ENCODE assay signal across 22 mouse cellular contexts in the genomic region with DNA sequence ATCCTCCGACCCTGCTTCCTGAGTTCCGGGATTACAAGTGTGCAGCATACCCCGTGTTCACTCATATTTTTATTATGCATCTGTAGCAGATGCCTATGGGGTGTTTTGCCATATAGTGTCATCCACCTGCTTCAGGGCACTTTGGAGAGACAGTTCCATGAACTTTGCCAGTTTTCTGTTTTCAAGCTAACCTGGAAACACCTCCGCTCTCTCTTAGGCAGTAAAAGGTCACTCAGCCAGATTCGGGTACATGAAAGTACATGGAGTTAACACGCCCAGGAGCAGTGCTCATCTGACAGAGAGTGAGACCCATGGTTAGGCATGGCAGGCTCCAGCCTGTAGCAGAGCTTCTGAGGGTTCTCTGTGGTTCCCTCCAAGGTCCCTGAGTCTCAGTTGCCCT. TPM values are rescaled to one million over a fixed set of nuclear protein-coding genes. Genes with fewer than 3 reads are reported as not detected.
DNase-seq lines count a peak whose midpoint lies in the region; ATAC-seq and TF ChIP-seq lines count a peak whose summit lies in the region.
"Had no signal": no experiment of that assay in that cellular context is flagged by ENCODE, and none has a peak within 500 bp of the region (broad histone marks: within the 10 kb centered on the region; RNA-seq: fewer than 3 reads in every experiment).

No protein-coding gene starts in this region.

- 88% methylated on average over 6 of the region's 6 CpGs for WGBS in heart, adult 2 months
- WGBS in midbrain, embryonic 11.5 days, result 90% methylated on average over 6 of the region's 6 CpGs
- WGBS in midbrain, postnatal 0 days, result 94% methylated on average over 6 of the region's 6 CpGs

- H3K79me2 ChIP-seq in heart, adult 2 months (replicated peaks; ENCODE audit: control insufficient read depth, insufficient read depth, low read length), result no peaks in the 10 kb centered on the region

- no peak overlapping the region for H3K4me3 ChIP-seq in gastrocnemius, adult 2 months
- H3K4me3 ChIP-seq in heart, adult 2 months, result no peak overlapping the region
- no peak overlapping the region for H3K4me3 ChIP-seq in midbrain, embryonic 11.5 days (ENCODE audit: low read depth, low read length)
- no peak overlapping the region for H3K4me3 ChIP-seq in midbrain, postnatal 0 days (ENCODE audit: low read depth, low read length)
- H3K4me3 ChIP-seq: embryonic facial prominence, embryonic 13.5 days; embryonic facial prominence, embryonic 15.5 days; erythroblast, embryonic 14.5 days; forebrain, embryonic 10.5 days; forebrain, embryonic 12.5 days had no signal

- H3K27me3 ChIP-seq in heart, adult 2 months (ENCODE audit: control insufficient read depth, insufficient read depth, low read length), result no peaks in the 10 kb centered on the region
- no peaks in the 10 kb centered on the region for H3K27me3 ChIP-seq in midbrain, embryonic 11.5 days (ENCODE audit: control insufficient read depth, insufficient read depth, low read length)
- no peaks in the 10 kb centered on the region for H3K27me3 ChIP-seq in midbrain, postnatal 0 days (ENCODE audit: insufficient read depth, low read length)
- H3K27me3 ChIP-seq: embryonic facial prominence, embryonic 13.5 days; embryonic facial prominence, embryonic 15.5 days; forebrain, embryonic 12.5 days had no signal

- no peak for TF ChIP-seq POLR2A in heart, adult 2 months (IDR thresholded peaks at IDR 0.05; ENCODE audit: insufficient read depth, low read depth, low read length)

- H3K4me1 ChIP-seq in heart, adult 2 months (ENCODE audit: control insufficient read depth, insufficient read depth, low read length), result peaks cover 7% of the 10 kb centered on the region
- no peaks in the 10 kb centered on the region for H3K4me1 ChIP-seq in midbrain, embryonic 11.5 days (ENCODE audit: control insufficient read depth, insufficient read depth, low read length)
- H3K4me1 ChIP-seq in midbrain, postnatal 0 days (ENCODE audit: insufficient read depth, low read length), result no peaks in the 10 kb centered on the region
- H3K4me1 ChIP-seq: embryonic facial prominence, embryonic 13.5 days; embryonic facial prominence, embryonic 15.5 days; forebrain, embryonic 10.5 days; forebrain, embryonic 12.5 days had no signal

- no peak overlapping the region for H3K4me2 ChIP-seq in midbrain, embryonic 11.5 days
- no peak overlapping the region for H3K4me2 ChIP-seq in midbrain, postnatal 0 days (ENCODE audit: low read depth, low read length, poor library complexity, severe bottlenecking)
- H3K4me2 ChIP-seq: embryonic facial prominence, embryonic 13.5 days; embryonic facial prominence, embryonic 15.5 days; forebrain, embryonic 12.5 days had no signal

- no peak for TF ChIP-seq CTCF in gastrocnemius, adult 2 months (IDR thresholded peaks at IDR 0.05)
- no peak for TF ChIP-seq CTCF in heart, adult 2 months (IDR thresholded peaks at IDR 0.05)
- TF ChIP-seq CTCF in midbrain, postnatal 0 days (IDR thresholded peaks at IDR 0.05), result no peak

- intact Hi-C loops in gastrocnemius, adult 2 months (cut with DNase I), result loop anchor here (2.0 kb wide), 1 partner anchor 62 kb away; no protein-coding TSS in a partner anchor
- intact Hi-C loops in gastrocnemius, postnatal 36 days (cut with DNase I), result loop anchor here (10.0 kb wide), 1 partner anchor 54 kb away; the partner anchor contains the start of gene Gpcpd1
- intact Hi-C loops in heart, adult 2 months (cut with DNase I), result loop anchor here (5.0 kb wide), 1 partner anchor 61 kb away; no protein-coding TSS in a partner anchor
- intact Hi-C loops in heart, postnatal 36 days (cut with DNase I), result loop anchor here (2.0 kb wide), 1 partner anchor 62 kb away; no protein-coding TSS in a partner anchor

- DNase-seq in gastrocnemius, adult 2 months, result no peak
- no peak for DNase-seq in gastrocnemius, postnatal 36 days
- DNase-seq in heart, adult 2 months, result no peak
- no peak for DNase-seq in heart, postnatal 36 days
- DNase-seq in midbrain, embryonic 11.5 days (ENCODE audit: low spot score, missing footprints), result peak; percentile 54
- DNase-seq in midbrain, postnatal 0 days (ENCODE audit: low spot score), result no peak
- DNase-seq: adrenal gland, adult 2 months; adrenal gland, postnatal 10 days; adrenal gland, postnatal 25 days; cerebellum, adult 11 months; cerebellum, adult 18-20 months; cerebellum, adult 8-10 months; cerebellum, adult 9-11 months; cerebellum, postnatal 14 days; cerebellum, postnatal 36 days; embryo, embryonic 11 days had no signal

- H3K36me3 ChIP-seq in heart, adult 2 months (ENCODE audit: control insufficient read depth, insufficient read depth, low read length), result no peaks in the 10 kb centered on the region
- H3K36me3 ChIP-seq in midbrain, embryonic 11.5 days (ENCODE audit: control insufficient read depth, insufficient read depth, low read length), result no peaks in the 10 kb centered on the region
- no peaks in the 10 kb centered on the region for H3K36me3 ChIP-seq in midbrain, postnatal 0 days (ENCODE audit: insufficient read depth, low read length)
- H3K36me3 ChIP-seq: embryonic facial prominence, embryonic 13.5 days; embryonic facial prominence, embryonic 15.5 days; forebrain, embryonic 10.5 days; forebrain, embryonic 12.5 days had no signal

- no peak overlapping the region for H3K9ac ChIP-seq in heart, adult 2 months (ENCODE audit: low read depth, low read length)
- no peak overlapping the region for H3K9ac ChIP-seq in midbrain, embryonic 11.5 days (ENCODE audit: low read length)
- H3K9ac ChIP-seq in midbrain, postnatal 0 days (replicated peaks; ENCODE audit: low read length, poor library complexity, severe bottlenecking), result no peak overlapping the region
- H3K9ac ChIP-seq: embryonic facial prominence, embryonic 13.5 days; embryonic facial prominence, embryonic 15.5 days; forebrain, embryonic 12.5 days had no signal

- H3K9me3 ChIP-seq in midbrain, embryonic 11.5 days (ENCODE audit: control insufficient read depth, low read length), result no peaks in the 10 kb centered on the region
- no peaks in the 10 kb centered on the region for H3K9me3 ChIP-seq in midbrain, postnatal 0 days (ENCODE audit: low read length)
- H3K9me3 ChIP-seq: embryonic facial prominence, embryonic 13.5 days; embryonic facial prominence, embryonic 15.5 days; forebrain, embryonic 10.5 days; forebrain, embryonic 12.5 days had no signal

- no peak for TF ChIP-seq EP300 in heart, adult 2 months (IDR thresholded peaks at IDR 0.05; ENCODE audit: insufficient read depth, low read depth, low read length)

- no peak for ATAC-seq in midbrain, embryonic 11.5 days (ENCODE audit: low FRiP score)
- ATAC-seq in midbrain, postnatal 0 days (ENCODE audit: low FRiP score), result no peak
- ATAC-seq: forebrain, embryonic 14.5 days had no signal

- H3K27ac ChIP-seq in gastrocnemius, adult 2 months, result peak overlapping the region; percentile 91
- H3K27ac ChIP-seq in heart, adult 2 months, result peak overlapping the region; percentile 83
- no peak overlapping the region for H3K27ac ChIP-seq in midbrain, embryonic 11.5 days (ENCODE audit: low read depth, low read length)
- no peak overlapping the region for H3K27ac ChIP-seq in midbrain, postnatal 0 days (ENCODE audit: low read depth, low read length)
- H3K27ac ChIP-seq: embryonic facial prominence, embryonic 13.5 days; embryonic facial prominence, embryonic 15.5 days; forebrain, embryonic 10.5 days; forebrain, embryonic 12.5 days had no signal

RNA-seq across cellular contexts. Expression of gene Shld1, which starts 48.4 kb away (rescaled TPM):
- total RNA-seq in gastrocnemius, adult 2 months (2021), result 1 to 10 TPM; 6.2 to 6.9 TPM
- 1 to 10 TPM; 4.2 to 4.6 TPM for total RNA-seq in gastrocnemius, postnatal 36 days (2021)
- 10 to 100 TPM; 34.8 to 57.6 TPM for total RNA-seq in heart, adult 2 months (2021)
- polyA plus RNA-seq in heart, adult 2 months (2012; rRNA removed), result 37.8 and 50.5 TPM in 2 replicates
- 10 to 100 TPM; 49.3 to 59.3 TPM for total RNA-seq in heart, postnatal 36 days (2021)
- polyA plus RNA-seq in midbrain, embryonic 11.5 days (2014; fragmentation: Nextera tagmentation; extraction: Ambion mirVana), result 17.9 and 20.5 TPM in 2 replicates
- total RNA-seq in midbrain, postnatal 0 days (2014; rRNA removed), result 16.0 and 17.1 TPM in 2 replicates
- 15.7 and 17.1 TPM in 2 replicates for polyA plus RNA-seq in midbrain, postnatal 0 days (2015; fragmentation: Nextera tagmentation; extraction: Ambion mirVana)

RNA-seq across cellular contexts. Expression of gene Gpcpd1, which starts 50.8 kb away (rescaled TPM):
- total RNA-seq in gastrocnemius, adult 2 months (2021), result 100 to 1,000 TPM; 167 to 341 TPM
- 100 to 1,000 TPM; 182 to 223 TPM for total RNA-seq in gastrocnemius, postnatal 36 days (2021)
- total RNA-seq in heart, adult 2 months (2021), result 100 to 1,000 TPM; 135 to 224 TPM
- polyA plus RNA-seq in heart, adult 2 months (2012; rRNA removed), result 37.5 and 76.6 TPM in 2 replicates
- 100 to 1,000 TPM; 251 to 323 TPM for total RNA-seq in heart, postnatal 36 days (2021)
- polyA plus RNA-seq in midbrain, embryonic 11.5 days (2014; fragmentation: Nextera tagmentation; extraction: Ambion mirVana), result 41.7 and 50.4 TPM in 2 replicates
- 55.7 and 78.6 TPM in 2 replicates for total RNA-seq in midbrain, postnatal 0 days (2014; rRNA removed)
- polyA plus RNA-seq in midbrain, postnatal 0 days (2015; fragmentation: Nextera tagmentation; extraction: Ambion mirVana), result 82.9 and 84.0 TPM in 2 replicates

Comparison
In these comparisons a context has a peak if more than half of its experiments do, and no peak if none do; other contexts are left out.
1. H3K27ac ChIP-seq: peak in gastrocnemius, adult 2 months (single experiment) and heart, adult 2 months (single experiment); none in midbrain, embryonic 11.5 days (single experiment) and midbrain, postnatal 0 days (single experiment).